Mouse (Mus musculus) cerebellum, adult 2 months (tissue): ENCODE measurements around the gene Sass6.

Experiments
- CTCF ChIP-seq: fragments of 200-500 bp; IDR thresholded peaks from 2 replicates; pipeline ENCODE4 v1.5.1; 2011; ENCODE audit warnings: low read depth, mild to moderate bottlenecking, control low read depth, low read length, moderate library complexity, borderline replicate concordance; ENCODE audit not compliant: insufficient read depth
- POLR2A ChIP-seq: fragments of 200-500 bp; IDR thresholded peaks from 2 replicates; pipeline ENCODE4 v1.6.1; 2011; ENCODE audit warnings: low read length, control low read depth, borderline replicate concordance; ENCODE audit not compliant: insufficient read depth

DNA sequence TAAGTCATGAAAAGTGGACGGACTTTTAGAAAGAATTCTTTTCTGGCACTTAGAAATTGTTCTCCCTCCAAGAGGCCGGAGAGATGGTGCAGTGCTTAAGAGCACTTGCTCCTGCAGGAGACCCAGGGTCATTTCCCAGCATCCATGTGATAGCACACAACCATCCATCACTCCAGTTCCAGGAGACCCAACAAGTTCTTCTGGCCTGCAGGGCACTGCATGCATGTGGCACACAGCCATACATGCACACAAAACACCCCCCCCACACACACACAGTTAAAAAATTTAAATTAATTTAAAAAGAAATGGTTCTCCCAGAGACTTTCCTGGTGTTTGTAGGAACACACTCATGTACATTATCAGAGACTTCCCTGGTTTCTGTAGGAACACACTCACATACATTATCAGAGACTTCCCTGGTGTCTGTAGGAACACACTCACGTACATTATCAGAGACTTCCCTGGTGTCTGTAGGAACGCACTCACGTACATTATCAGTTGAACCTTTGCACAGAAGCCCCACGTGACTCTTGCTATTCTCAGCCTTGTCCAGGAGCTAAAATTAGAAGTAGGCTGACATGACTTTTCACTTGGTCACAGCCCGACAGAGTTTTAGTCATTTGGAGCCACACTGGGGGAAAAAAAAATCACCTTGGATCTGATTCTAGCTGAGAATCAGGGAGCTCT is 32.2 kb upstream of the Sass6 start, which contains the start of gene Lrrc39:
- TF ChIP-seq CTCF, result no peak
- TF ChIP-seq POLR2A, result no peak
